Mouse (Mus musculus) cortical plate, adult 2 months (tissue): ENCODE data around the gene Ppp1r3c. TPM values are rescaled to one million over a fixed set of nuclear protein-coding genes. Genes with fewer than 3 reads are reported as not detected.
"Not testable (repeated sequence)": the region's sequence is repeated elsewhere in the genome, so short reads cannot be mapped to it uniquely, and the experiment has no call there.

ENCODE experiments used
- H3K27ac ChIP-seq: fragments of 200-500 bp; 2 replicates; pipeline ENCODE4 v1.5.1; 2012; ENCODE audit warnings: low read length, control low read depth, inconsistent platforms; ENCODE audit not compliant: insufficient read depth
- H3K4me1 ChIP-seq: fragments of 200-500 bp; 2 replicates; pipeline ENCODE4 v1.6.1; 2011; ENCODE audit warnings: low read length; ENCODE audit not compliant: control insufficient read depth, insufficient read depth
- H3K4me3 ChIP-seq: fragments of 200-500 bp; 2 replicates; pipeline ENCODE4 v1.5.1; 2011; ENCODE audit warnings: mild to moderate bottlenecking, low read length, control low read depth; ENCODE audit not compliant: insufficient read depth
- CTCF ChIP-seq: fragments of 200-500 bp; IDR thresholded peaks from 2 replicates; pipeline ENCODE4 v1.5.1; 2011; ENCODE audit warnings: mild to moderate bottlenecking, control low read depth, low read length; ENCODE audit not compliant: insufficient read depth; ENCODE audit errors: extremely low read depth
- POLR2A ChIP-seq: fragments of 200-500 bp; IDR thresholded peaks from 2 replicates; pipeline ENCODE4 v1.6.1; 2011; ENCODE audit warnings: mild to moderate bottlenecking, low read length, control low read depth; ENCODE audit not compliant: insufficient read depth; ENCODE audit errors: extremely low read depth
- polyA plus RNA-seq: library from polyadenylated mRNA; depleted of rRNA; stranded (reverse); fragments of >200 nt; gene quantifications from 2 replicates; pipeline ENCODE4 v1.2.3, GENCODE M21; 2012

Ppp1r3c gene
- polyA plus RNA-seq, 1 experiment: 35.3 TPM

DNA sequence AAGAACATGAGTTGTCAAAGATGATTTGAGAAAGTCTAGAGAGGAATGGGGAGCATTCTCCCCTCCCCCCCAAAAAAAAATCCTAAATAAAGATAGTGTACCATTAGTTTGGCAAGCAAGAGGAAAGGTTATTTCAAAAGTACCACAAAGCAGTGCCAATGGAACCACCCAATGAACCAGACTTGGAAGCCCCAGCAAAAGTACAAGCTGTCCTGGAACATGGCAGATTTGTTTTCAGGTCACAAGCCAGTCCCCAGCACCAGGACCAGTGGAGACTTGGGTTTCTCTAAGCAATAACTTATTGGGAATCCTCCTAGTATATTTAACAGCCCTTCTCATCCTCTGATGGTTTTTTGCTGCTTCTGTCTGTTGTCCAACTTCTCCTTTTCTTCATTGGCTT, 12.5 kb upstream of the Ppp1r3c start:
- no peak overlapping the region for H3K4me3 ChIP-seq
- H3K27ac ChIP-seq: no peak overlapping the region
- TF ChIP-seq CTCF (no peak), POLR2A (no peak)
- no peaks in the 10 kb centered on the region for H3K4me1 ChIP-seq

DNA sequence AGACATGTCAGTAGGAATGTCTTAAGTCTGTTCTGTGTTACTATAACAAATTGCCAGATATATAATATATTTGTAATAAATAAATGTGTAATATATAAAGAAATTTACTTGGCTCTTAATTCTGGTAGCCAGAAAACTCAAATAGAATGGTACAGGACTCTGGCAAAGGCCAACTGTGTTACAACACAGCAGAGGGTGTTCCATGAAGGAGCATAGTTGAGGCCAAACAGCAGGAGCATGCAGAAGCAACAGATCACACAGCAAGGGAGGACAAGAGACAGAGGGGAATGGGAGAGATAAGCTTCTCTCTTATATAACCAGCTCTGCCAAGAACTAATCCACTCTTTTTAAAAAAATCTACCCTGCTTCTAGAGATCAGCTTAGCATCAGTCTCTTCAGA, 5.9 kb upstream of the Ppp1r3c start:
- Histone ChIP-seq H3K4me3 (no peak overlapping the region), H3K4me1 (no peaks in the 10 kb centered on the region), H3K27ac (no peak overlapping the region)
- no peak for TF ChIP-seq CTCF
- no peak for TF ChIP-seq POLR2A

DNA sequence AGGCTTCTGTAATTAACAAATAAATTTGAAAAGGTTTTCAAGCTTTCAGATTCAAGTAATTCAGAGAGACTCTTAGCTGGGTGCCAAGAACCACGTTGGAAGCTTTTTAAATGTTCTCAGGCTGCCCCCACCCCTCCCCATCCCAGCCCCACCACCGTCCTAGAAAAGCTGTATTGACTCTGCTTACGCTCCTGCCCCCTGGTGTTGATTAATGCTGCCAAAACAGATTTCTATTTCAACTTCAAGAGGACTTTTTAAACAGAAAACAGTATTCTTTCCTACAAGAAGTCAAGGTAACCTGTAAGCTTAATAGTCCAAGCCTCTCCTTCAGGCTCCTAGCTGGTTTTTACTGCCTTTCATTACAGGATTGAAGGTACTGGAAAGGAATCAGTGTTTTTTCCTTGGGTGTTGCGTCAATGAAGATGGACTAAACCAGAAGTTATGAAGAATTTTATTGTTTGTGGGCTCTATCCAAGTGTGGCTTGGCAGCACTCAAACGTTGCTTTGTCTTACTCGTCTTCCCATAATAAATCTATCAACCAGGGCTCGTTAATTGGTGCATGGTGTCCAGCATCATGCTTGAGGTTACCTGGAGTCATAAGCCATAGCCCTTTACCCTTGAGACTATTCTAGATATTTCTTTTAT, 3.2 kb upstream of the Ppp1r3c start:
- H3K27ac ChIP-seq: no peak overlapping the region
- no peaks in the 10 kb centered on the region for H3K4me1 ChIP-seq
- no peak overlapping the region for H3K4me3 ChIP-seq
- no peak for TF ChIP-seq CTCF
- no peak for TF ChIP-seq POLR2A

DNA sequence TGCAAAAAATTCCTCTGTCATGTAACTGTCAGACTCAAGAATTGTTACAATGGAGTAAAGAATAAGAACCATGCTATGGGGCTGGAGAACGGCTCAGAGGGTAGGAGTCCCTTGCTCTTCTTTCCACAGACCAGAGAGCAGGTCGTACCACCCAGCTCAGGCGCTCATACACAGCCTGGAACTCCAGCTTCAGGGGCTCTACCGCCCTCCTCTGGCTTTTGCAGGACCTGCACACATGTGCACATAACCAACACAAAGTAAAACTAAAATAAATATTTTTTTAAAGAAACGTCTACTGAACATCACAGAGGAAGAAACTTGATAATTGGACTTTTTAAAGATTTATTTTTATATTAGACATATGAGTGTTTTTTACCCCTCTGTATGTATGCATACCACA, 1.6 kb upstream of the Ppp1r3c start:
- H3K4me1 ChIP-seq: no peaks in the 10 kb centered on the region
- no peak overlapping the region for H3K4me3 ChIP-seq
- TF ChIP-seq POLR2A (no peak), CTCF (no peak)
- H3K27ac ChIP-seq: no peak overlapping the region

DNA sequence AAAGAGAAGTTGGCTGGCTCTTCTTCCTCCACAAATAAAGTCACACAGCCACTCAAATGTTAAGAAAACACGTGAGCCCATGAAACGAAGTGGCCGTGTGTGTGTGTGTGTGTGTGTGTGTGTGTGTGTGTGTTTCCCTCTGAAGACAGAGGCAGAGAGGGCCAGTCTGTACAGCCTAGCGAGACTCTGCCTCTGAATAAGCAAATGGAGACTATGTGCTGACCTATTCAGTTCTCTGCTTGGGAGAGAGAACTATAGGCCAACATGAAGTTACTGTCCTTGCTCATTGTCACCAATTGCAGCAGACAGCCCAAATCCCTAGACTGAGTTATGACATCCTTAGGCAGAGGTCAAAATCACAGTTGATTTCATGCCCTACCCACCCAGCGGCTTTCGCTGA, 634 bp upstream of the Ppp1r3c start:
- H3K4me3 ChIP-seq: peak overlapping the region; percentile 45
- no peaks in the 10 kb centered on the region for H3K4me1 ChIP-seq
- no peak for TF ChIP-seq POLR2A
- no peak for TF ChIP-seq CTCF
- peak overlapping the region; percentile 33 for H3K27ac ChIP-seq

DNA sequence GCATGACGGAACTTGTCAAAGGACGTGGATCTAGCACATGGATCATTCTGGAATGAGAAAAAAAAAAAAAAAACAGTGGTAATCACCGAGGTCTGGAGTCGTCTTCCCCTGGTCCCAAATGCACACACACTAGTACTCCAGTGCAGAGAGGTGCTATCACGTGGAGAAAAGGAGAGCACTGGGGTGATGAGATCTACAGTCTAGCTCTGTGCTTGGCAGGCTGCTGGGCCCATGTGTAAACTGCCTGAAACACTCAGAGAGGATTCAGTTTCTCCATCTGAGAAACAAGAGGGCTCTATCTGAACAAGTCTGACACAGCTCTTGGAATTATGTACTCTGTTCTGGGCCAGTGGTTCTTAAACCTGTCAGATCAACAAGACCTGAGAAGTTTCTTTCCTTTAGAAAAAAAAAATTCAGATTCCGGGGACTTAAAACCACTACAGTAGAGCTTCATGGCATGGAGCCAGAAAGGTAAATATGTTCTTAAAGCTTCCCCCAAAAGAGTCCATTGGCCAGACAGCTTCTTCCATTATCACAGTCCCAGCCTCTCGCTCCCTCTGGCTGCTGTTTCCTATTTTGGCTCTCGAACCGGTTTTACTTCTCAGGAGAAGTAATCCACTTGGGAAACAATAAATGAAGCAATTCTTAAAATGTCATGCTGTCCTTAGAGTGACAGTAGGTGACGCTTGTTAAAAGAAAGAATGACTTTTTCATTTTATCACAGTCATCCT, 2.0 kb downstream of the Ppp1r3c start:
- Histone ChIP-seq H3K4me3 (no peak overlapping the region), H3K27ac (no peak overlapping the region), H3K4me1 (no peaks in the 10 kb centered on the region)
- no peak for TF ChIP-seq CTCF
- no peak for TF ChIP-seq POLR2A

DNA sequence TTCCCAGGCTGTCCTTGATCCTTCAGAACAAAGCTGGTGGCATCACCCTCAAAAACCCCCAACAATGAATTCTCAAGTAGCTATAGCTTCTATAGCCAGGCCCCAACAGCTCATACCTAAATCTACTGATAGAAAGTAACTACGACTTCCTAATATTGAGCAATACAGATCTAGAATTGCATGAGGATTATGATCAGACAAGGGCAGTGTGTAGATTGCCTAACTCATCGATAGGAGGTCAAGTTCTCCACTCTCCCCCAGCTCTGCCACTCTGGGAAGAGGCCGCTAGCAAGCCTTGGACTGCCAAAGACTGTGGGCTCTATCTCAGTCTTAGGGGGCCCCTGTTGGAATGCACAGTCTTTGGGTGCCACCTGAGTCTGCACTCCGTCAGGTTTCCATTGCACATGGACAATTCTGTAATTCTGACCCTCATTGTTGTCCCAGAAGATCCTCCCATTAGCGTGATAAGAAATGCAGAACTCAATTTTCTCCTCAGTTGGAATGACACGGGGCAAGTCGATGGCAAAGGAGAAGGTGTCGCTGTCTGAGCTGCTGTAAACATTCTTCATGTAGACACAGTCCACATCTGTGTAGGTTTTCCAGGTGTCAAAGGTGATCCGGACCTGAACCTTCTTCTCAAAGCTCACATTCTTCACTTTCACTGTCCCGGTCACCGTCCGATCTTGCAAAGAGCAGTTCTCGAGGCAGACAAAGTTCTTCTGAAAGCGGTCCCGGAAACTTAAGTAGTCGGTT, 3.1 kb downstream of the Ppp1r3c start:
- H3K27ac ChIP-seq: no peak overlapping the region
- 0 out of 2 replicates have a peak overlapping the region, but pooled peaks have one; percentile 12 for H3K4me3 ChIP-seq
- TF ChIP-seq CTCF (no peak), POLR2A (no peak)
- no peaks in the 10 kb centered on the region for H3K4me1 ChIP-seq

DNA sequence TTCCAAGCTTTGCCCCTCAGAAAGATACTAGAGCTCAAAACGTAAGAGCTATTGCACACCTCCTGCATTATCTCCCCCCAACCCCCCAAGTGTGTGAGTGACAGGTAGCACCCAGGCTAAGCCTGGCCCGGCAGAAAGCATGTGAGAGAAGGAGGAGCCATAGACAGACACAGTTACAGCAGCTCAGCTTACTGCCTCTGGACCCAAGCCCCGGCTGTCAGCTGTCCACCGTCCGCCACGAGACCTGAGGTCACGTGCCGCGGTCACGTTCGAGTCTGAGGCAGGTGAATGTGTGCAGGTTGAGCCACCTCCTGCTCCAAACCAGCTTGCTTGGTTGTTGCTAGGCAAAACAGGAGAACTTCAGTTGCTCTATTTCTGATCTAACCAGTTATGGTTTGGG, 5.1 kb downstream of the Ppp1r3c start:
- no peak for TF ChIP-seq POLR2A
- TF ChIP-seq CTCF: no peak
- no peak overlapping the region for H3K27ac ChIP-seq
- H3K4me1 ChIP-seq: no peaks in the 10 kb centered on the region
- 0 out of 2 replicates have a peak overlapping the region, but pooled peaks have one; percentile 16 for H3K4me3 ChIP-seq

DNA sequence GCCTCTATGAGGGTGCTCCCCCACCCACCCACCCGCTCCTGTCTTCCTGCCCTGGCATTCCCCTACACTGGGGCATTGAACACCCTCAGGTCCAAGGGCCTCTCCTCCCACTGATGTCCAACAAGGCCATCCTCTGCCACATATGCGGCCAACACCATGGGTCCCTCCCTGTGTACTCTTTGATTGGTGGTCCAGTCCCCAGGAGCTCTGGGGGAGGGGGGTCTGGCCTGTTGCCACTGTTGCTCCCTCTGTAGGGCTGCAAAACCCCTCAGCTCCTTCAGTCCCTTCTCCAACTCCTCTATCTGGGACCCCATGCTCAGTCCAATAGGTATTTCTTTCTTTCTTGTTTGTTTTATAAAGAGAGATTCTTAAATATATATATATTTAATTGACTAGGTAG, 6.0 kb downstream of the Ppp1r3c start:
- not testable (repeated sequence) for H3K27ac ChIP-seq, H3K4me3 ChIP-seq, H3K4me1 ChIP-seq

DNA sequence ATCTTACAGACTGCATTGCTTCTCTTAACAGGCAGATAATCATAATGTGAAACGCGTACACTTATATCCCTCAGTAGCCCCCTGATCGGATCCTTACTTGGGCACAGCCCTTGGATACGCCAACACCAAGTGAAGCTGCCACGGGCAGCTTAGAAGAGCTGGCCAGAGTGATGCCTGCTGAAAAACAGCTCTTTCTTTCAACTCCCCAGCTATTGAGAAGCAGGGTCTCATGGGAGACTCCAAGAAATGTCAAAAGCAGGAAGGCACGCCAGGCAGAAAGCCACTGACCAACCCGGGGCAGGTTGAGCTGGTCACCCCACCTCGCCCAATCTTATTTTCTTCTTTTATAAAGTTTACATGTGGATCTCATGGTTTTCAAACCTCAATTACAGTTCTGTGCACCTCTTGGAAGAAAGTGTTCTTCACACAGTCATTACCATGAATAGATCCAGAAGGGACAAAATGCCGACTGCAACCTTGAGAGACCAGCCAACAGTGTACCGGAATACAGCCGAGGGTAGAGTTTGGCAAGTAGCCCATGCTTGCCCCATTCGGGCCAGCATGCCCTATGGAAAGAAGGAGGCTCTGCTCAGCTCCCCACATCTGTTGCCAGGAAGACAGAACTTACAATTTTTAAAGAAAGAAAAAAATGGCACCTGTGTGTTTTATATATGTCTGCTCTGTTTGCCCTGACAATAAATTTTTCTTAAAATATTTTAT, 7.6 kb downstream of the Ppp1r3c start:
- no peak overlapping the region for H3K27ac ChIP-seq
- no peaks in the 10 kb centered on the region for H3K4me1 ChIP-seq
- TF ChIP-seq POLR2A: no peak
- TF ChIP-seq CTCF: no peak
- no peak overlapping the region for H3K4me3 ChIP-seq
